Mouse (Mus musculus) kidney, embryonic 14.5 days (tissue): ENCODE measurements at regions not wholly inside any gene's neighbourhood (a gene's known extent, or its start where the extent isn't known, plus 50 kb on each side); places are given as distances from the start of the nearest gene placed in this dataset.

Experiments
- ATAC-seq: fragments of 200-750 bp; cut with Nextera tagmentation; 2 replicates; pipeline ENCODE4 v1.8.0; 2017; ENCODE audit warnings: moderate number of reproducible peaks, mild to moderate bottlenecking, moderate TSS enrichment, moderate library complexity; ENCODE audit not compliant: low FRiP score, low TSS enrichment
- H3K27ac ChIP-seq: fragments of 300-500 bp; sonication (generic); 2 replicates; pipeline ENCODE4 v1.5.1; 2014; ENCODE audit warnings: low read depth, mild to moderate bottlenecking, low read length, moderate library complexity, mixed read lengths
- H3K27me3 ChIP-seq: fragments of 300-500 bp; sonication (generic); 2 replicates; pipeline ENCODE4 v1.6.1; 2014; ENCODE audit warnings: mild to moderate bottlenecking, low read length; ENCODE audit not compliant: control insufficient read depth, insufficient read depth
- H3K36me3 ChIP-seq: fragments of 300-500 bp; sonication (generic); 2 replicates; pipeline ENCODE4 v1.6.1; 2014; ENCODE audit warnings: low read length, mixed read lengths; ENCODE audit not compliant: control insufficient read depth, insufficient read depth
- H3K4me1 ChIP-seq: fragments of 300-500 bp; sonication (generic); 2 replicates; pipeline ENCODE4 v1.6.1; 2014; ENCODE audit warnings: low read length, mixed read lengths; ENCODE audit not compliant: control insufficient read depth, insufficient read depth
- H3K4me2 ChIP-seq: fragments of 300-500 bp; sonication (generic); replicated peaks from 2 replicates; pipeline ENCODE4 v1.6.1; 2014; ENCODE audit warnings: low read depth, mild to moderate bottlenecking, low read length
- H3K4me3 ChIP-seq: fragments of 300-500 bp; sonication (generic); 2 replicates; pipeline ENCODE4 v1.5.1; 2014; ENCODE audit warnings: mild to moderate bottlenecking, low read length
- H3K9ac ChIP-seq: fragments of 300-500 bp; sonication (generic); 2 replicates; pipeline ENCODE4 v1.6.1; 2014; ENCODE audit warnings: low read depth, mild to moderate bottlenecking, low read length, moderate library complexity
- H3K9me3 ChIP-seq: fragments of 300-500 bp; sonication (generic); 2 replicates; pipeline ENCODE4 v1.6.1; 2016; ENCODE audit warnings: low read length; ENCODE audit not compliant: control insufficient read depth
- WGBS: fragments of 180-500 bp; shearing (Covaris S2); extraction: QIAGEN DNeasy Blood & Tissue Kit; methylation state at CpG from one replicate; pipeline ENCODE4 v1.1.7; 2014; 5-methylcytosine and 5-hydroxymethylcytosine counted together

DNA sequence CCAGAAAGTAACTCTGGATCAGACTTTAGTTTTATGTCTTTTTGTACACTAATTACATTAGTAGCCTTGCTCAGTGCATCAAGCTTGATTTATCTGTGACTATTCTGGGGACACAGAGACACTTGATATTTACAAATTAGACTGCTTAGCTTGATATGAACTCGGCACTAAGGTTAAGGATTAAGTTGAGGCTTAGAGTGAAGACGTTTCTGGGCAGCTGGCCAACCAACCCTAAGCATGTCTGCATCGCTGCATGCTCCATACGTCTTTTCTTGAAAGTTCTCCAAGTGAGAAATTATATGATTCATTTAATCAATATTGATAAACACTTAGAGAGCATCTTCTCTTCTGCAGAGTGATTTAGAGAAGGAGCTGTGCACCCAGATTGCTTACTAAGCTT is 352.6 kb upstream of the Slitrk1 start:
- no peaks in the 10 kb centered on the region for H3K9me3 ChIP-seq
- H3K4me1 ChIP-seq: no peaks in the 10 kb centered on the region
- H3K4me3 ChIP-seq: no peak overlapping the region
- ATAC-seq: peak; percentile 73
- H3K4me2 ChIP-seq: no peak overlapping the region
- WGBS: 31% methylated on average over 4 of the region's 4 CpGs
- no peak overlapping the region for H3K27ac ChIP-seq
- H3K9ac ChIP-seq: no peak overlapping the region
- no peaks in the 10 kb centered on the region for H3K27me3 ChIP-seq
- H3K36me3 ChIP-seq: no peaks in the 10 kb centered on the region

- Histone ChIP-seq H3K9me3 (no peaks in the 10 kb centered on the region), H3K27me3 (no peaks in the 10 kb centered on the region), H3K9ac (no peak overlapping the region), H3K4me2 (no peak overlapping the region), H3K4me1 (no peaks in the 10 kb centered on the region), H3K4me3 (no peak overlapping the region), H3K36me3 (no peaks in the 10 kb centered on the region), H3K27ac (no peak overlapping the region)
- 65% methylated on average over 1 of the region's 1 CpGs for WGBS
- ATAC-seq: no peak
Measured at GRCm38 (mm10) chr14:109261990-109262389, 348.0 kb upstream of the Slitrk1 start.

DNA sequence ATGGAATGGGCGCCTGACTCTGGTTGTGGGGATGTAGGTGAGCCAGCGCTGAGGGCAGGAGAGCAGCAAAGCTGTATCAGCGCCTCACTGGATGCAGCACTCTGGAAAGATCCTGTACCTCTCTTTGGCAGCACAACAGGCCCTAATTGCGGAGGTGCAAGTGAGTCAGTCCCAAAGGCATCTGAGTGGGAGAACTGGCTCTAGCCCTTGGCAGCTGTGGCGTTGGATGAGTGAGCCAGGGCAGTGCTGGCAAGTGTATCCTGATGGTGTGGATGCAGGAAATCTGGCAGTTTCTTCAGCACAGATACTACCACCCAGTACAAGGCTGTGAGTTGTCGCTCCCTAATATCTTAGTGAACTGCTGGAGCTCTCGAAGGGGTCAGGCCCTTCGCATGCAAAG is 300.9 kb upstream of the Slitrk1 start:
- Histone ChIP-seq H3K27ac (no peak overlapping the region), H3K9ac (no peak overlapping the region), H3K4me2 (no peak overlapping the region), H3K4me1 (no peaks in the 10 kb centered on the region), H3K27me3 (no peaks in the 10 kb centered on the region), H3K36me3 (no peaks in the 10 kb centered on the region), H3K4me3 (no peak overlapping the region), H3K9me3 (no peaks in the 10 kb centered on the region)
- ATAC-seq: no peak
- WGBS: 86% methylated on average over 8 of the region's 8 CpGs

DNA sequence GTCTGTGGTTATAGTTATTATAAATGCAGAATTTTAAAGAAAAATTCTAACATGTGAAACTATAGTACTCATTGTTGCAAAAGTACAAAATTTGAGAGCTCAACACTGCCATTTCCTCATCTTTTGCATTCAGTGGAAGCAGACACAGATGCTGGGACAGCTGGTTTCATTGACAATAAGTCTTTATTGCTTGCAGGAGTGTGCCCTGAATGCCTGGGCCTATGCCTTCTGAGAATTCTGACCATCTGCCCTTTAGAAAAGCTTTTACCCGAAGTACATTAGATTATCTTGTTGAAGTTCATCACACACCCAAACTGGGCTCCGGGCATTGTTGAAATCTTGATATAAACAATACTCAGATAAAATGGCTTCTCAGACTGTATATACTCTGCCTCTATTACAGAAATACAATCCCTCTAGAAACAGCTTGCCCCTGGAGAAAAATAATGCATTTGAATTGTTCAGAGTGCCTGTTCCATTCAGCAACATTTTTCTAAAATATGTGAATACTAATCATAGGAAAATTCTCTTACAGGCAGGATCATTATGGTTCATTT is 266.1 kb upstream of the Slitrk1 start:
- Histone ChIP-seq H3K4me1 (no peaks in the 10 kb centered on the region), H3K4me2 (no peak overlapping the region), H3K27me3 (no peaks in the 10 kb centered on the region), H3K4me3 (no peak overlapping the region), H3K27ac (no peak overlapping the region), H3K9ac (no peak overlapping the region), H3K9me3 (no peaks in the 10 kb centered on the region), H3K36me3 (no peaks in the 10 kb centered on the region)
- no peak for ATAC-seq
- WGBS: 79% methylated on average over 2 of the region's 2 CpGs

GRCm38 (mm10) chr14:109176602-109177179 is 262.7 kb upstream of the Slitrk1 start:
- H3K4me2 ChIP-seq: no peak overlapping the region
- no peaks in the 10 kb centered on the region for H3K4me1 ChIP-seq
- H3K9ac ChIP-seq: no peak overlapping the region
- no peaks in the 10 kb centered on the region for H3K9me3 ChIP-seq
- H3K36me3 ChIP-seq: no peaks in the 10 kb centered on the region
- no peak overlapping the region for H3K4me3 ChIP-seq
- H3K27ac ChIP-seq: no peak overlapping the region
- 64% methylated on average over 2 of the region's 2 CpGs for WGBS
- no peak for ATAC-seq
- no peaks in the 10 kb centered on the region for H3K27me3 ChIP-seq

- Histone ChIP-seq H3K9ac (no peak overlapping the region), H3K4me2 (no peak overlapping the region), H3K9me3 (no peaks in the 10 kb centered on the region), H3K27ac (no peak overlapping the region), H3K4me1 (no peaks in the 10 kb centered on the region), H3K4me3 (no peak overlapping the region), H3K27me3 (no peaks in the 10 kb centered on the region), H3K36me3 (no peaks in the 10 kb centered on the region)
- no peak for ATAC-seq
- 92% methylated on average over 3 of the region's 3 CpGs for WGBS
Measured at GRCm38 (mm10) chr14:109175819-109176218, 261.9 kb upstream of the Slitrk1 start.
